Mouse (Mus musculus) erythroblast, embryonic 14.5 days (primary cell): ENCODE results near the gene Olfr731.

ENCODE experiments used
- GATA1 ChIP-seq: IDR thresholded peaks from 2 replicates; pipeline ENCODE4 v1.6.1; 2012; ENCODE audit warnings: low read length, inconsistent platforms, mixed read lengths
- TAL1 ChIP-seq: IDR thresholded peaks from 3 replicates; pipeline ENCODE4 v1.6.1; 2012; ENCODE audit warnings: low read length, inconsistent platforms, mixed read lengths

GRCm38 (mm10) chr14:50284106-50284505 lies 42.4 kb upstream of the Olfr731 start, which contains the start of gene Olfr732:
- no peak for TF ChIP-seq GATA1
- no peak for TF ChIP-seq TAL1
